Mouse (Mus musculus) large intestine, adult 2 months (tissue): ENCODE measurements around the gene H2afj. TPM values are rescaled to one million over a fixed set of nuclear protein-coding genes. Genes with fewer than 3 reads are reported as not detected.
"Not testable (repeated sequence)": the region's sequence is repeated elsewhere in the genome, so short reads cannot be mapped to it uniquely, and the experiment has no call there.

Experiments
- DNase-seq: peaks from one replicate; pipeline ENCODE4 v3.0.0-alpha.2; 2012; ENCODE audit warnings: low read depth, low spot score
- WGBS: fragments of 180-500 bp; shearing (Covaris S2); methylation state at CpG from one replicate; pipeline ENCODE4 v1.1.7; 2018; 5-methylcytosine and 5-hydroxymethylcytosine counted together
- polyA plus RNA-seq: library from polyadenylated mRNA; depleted of rRNA; stranded (reverse); fragments of >200 nt; gene quantifications from 2 replicates; pipeline ENCODE4 v1.2.3, GENCODE M21; 2012; rRNA removed

Gene H2afj
- polyA plus RNA-seq = 221 and 301 TPM in 2 replicates

GRCm38 (mm10) chr6:136808014-136808417, at the start of gene H2afj:
H2afj (plus strand) TSS chr6:136808244.
- WGBS = under 1% methylated on average over 34 of the region's 34 CpGs
- DNase-seq = no peak

- DNase-seq = no peak
- WGBS = 5% methylated on average over 1 of the region's 1 CpGs
These were observed 44.1 kb upstream of the H2afj start for GRCm38 (mm10) chr6:136763912-136764311.

- 85% methylated on average over 8 of the region's 8 CpGs for WGBS
These were observed 38.9 kb upstream of the H2afj start for GRCm38 (mm10) chr6:136769143-136769542.

GRCm38 (mm10) chr6:136769859-136770258, 38.2 kb upstream of the H2afj start:
- WGBS = 58% methylated on average over 7 of the region's 7 CpGs
- no peak for DNase-seq

More at GRCm38 (mm10) chr6:136769143-136769542, 38.9 kb upstream of the H2afj start:
- no peak for DNase-seq

- 30% methylated on average over 1 of the region's 1 CpGs for WGBS
- DNase-seq = no peak
These were observed 31.7 kb upstream of the H2afj start for GRCm38 (mm10) chr6:136776392-136776791.

- DNase-seq = peak; percentile 89
- 30% methylated on average over 20 of the region's 20 CpGs for WGBS
These were observed 26.6 kb upstream of the H2afj start, which contains the start of gene Gucy2c for GRCm38 (mm10) chr6:136781377-136781986. Gucy2c (minus strand) TSS chr6:136781765.

- 33% methylated on average over 12 of the region's 12 CpGs for WGBS
- DNase-seq = no peak
These were observed 25.9 kb upstream of the H2afj start for GRCm38 (mm10) chr6:136782146-136782545.

DNA sequence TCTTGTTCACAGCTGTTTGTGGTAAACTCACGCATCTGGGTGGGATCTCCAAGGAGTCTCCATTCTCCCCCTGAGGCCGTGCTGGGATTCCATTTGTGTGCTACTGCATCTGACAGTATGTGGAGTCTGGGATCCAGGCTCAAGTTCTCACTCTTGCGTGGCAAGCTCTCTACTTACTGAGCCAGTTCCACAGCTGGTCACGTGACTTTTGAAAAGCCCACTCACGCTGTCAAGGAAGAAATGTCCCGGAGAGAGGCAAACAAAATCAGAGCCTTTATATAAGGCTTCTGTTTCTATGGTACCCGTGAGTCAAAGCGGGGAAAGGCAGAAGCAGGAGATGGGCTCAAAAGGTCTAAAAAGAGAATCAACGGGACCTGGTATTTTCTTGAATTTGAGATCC, 25.3 kb upstream of the H2afj start:
- WGBS = 40% methylated on average over 9 of the region's 9 CpGs
- no peak for DNase-seq

DNA sequence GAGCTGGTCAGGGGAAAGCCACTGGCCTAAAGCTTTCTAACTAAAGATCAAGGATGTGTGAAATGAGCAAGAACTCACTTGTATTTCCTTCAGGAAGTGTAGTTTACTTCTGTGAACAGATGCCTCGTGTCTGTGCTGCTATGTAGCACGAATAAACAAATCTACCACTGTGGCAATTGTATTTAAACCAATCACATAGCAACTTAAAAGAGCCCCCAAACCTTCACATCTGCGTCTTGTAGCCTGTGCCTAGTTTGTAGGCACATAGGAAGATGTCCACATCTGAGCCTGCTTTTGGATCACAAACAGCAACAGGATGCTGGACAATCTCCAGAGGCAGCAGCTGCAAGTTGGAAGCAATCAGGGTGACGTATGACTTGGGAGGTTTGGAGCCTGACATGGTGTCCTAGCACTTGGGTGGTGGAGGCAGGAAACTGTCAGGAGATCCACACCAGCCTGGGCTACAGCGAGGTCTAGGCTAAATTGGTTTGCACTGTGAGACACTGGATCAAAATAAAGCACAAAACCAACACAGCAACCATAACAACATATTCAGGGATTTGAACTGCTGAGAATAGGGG, 18.6 kb upstream of the H2afj start:
- 53% methylated on average over 5 of the region's 5 CpGs for WGBS
- no peak for DNase-seq

DNA sequence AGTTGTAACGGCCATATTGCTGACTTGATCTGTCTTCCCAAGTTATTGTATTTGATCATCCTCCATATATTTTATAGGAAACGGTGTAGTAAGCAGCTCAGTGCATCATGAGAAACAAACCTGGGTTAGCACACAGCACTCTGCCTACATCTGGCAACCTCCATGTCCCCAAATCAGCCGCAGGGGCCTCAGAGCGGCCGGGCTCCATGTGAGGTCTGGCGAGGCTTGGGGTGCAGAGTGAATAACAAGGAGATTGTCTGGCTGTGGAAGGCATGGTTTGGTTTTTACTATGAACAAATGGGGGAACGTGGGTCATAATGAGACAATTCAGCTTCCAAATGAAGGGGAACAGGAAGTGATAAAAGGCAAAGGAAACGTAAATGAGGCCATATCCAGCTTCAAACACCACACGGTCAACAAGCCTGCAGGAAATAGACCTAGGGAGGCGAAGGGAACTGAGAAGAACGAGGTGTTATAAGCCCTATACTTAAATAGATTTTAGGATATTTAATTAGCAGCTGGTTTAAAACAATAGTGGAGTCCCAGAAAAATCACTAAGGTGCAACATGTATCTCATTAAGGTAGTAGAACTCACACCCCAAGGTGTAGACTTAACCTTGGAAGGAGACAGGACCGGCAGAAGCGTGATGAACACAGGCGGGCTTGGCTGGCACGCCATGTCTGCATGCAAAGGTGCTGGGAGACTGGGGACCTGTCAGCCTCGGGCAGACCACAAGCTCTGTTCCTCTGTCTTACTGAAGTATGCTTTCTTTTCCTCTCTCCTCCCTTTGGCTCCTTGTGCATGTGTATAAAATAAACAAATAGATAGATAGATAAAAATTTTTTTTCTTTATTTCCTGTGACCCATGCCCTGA, 14.9 kb upstream of the H2afj start:
- no peak for DNase-seq
- WGBS = 29% methylated on average over 16 of the region's 16 CpGs

DNA sequence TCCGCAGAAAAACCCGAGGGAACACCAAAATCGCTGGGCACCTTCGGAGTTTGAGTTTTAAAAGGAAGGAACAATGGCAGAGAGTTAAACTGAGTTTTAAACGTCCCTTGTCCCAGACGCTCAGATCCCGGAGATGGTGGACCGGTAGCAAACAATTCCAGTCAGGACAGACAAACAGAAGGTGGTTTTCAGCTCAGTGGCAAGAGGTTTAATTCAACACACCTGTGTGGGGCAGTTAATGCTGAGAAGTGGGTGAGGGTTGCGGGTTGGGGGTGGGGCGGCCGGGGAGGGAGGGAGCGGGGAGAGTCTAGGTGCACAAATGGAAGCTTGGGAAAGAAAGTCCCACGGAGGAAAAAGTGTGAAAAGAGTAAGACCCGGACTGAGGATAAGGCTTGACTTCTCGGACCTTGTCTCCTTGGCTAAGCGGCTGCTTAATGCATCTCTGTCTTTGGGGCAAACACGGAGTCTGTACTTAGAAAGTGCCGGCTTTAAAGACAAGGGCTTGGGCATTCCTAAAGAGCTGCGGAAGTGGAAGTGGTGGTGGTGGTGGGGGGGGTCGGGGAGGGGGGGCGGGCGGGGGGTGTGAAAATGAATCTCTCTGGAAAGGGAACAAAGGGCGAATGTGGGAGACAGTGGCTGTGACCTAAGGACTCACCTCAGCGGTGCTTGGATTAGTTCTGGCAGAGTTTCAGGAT, 14.1 kb upstream of the H2afj start:
- WGBS = 2% methylated on average over 23 of the region's 24 CpGs
- no peak for DNase-seq

- 68% methylated on average over 1 of the region's 1 CpGs for WGBS
- DNase-seq = no peak
These were observed 12.9 kb upstream of the H2afj start for GRCm38 (mm10) chr6:136795110-136795509.

GRCm38 (mm10) chr6:136795850-136796249, 12.2 kb upstream of the H2afj start:
- 65% methylated on average over 6 of the region's 6 CpGs for WGBS
- DNase-seq = no peak

DNA sequence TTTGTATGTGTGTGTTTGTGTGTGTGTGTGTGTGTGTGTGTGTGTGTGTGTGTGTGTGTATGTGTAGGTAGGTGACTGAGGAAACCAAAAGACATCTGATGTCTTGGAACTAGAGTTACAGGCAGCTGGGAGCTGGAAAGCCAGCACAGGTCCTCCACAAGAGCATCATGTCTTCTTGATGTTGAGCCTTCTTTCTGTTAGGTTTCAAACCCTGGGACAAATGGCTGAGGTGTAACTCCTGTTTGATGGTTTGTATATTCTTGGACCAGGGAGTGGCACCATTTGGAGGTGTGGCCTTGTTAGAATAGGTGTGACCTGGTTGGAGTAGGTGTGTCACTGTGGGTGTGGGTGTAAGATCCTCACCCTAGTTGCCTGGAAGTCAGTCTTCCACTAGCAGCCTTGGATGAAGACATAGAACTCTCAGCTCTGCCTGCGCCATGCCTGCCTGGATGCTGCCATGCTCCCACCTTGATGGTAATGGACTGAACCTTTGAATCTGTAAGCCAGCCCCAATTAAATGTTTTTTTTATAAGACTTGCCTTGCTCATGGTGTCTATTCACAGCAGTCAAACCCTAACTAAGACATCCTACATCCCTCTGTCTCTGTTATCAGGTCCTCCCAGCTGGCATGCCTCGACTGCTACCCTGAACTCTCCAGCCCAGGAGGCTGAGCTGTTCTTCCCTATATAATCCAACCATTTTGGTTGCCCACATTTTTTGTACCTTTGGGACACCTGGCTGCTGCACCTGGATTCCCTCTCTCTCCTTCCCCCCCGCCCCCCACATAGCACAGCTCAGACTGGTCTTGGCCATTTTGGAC, 10.0 kb upstream of the H2afj start:
- DNase-seq = not testable (repeated sequence)
- WGBS = 84% methylated on average over 3 of the region's 3 CpGs

GRCm38 (mm10) chr6:136800710-136801109, 7.3 kb upstream of the H2afj start:
- 92% methylated on average over 8 of the region's 8 CpGs for WGBS

GRCm38 (mm10) chr6:136801274-136801673, 6.8 kb upstream of the H2afj start:
- 82% methylated on average over 6 of the region's 6 CpGs for WGBS
- DNase-seq = no peak

More at GRCm38 (mm10) chr6:136800710-136801109, 7.3 kb upstream of the H2afj start:
- no peak for DNase-seq

- 9% methylated on average over 12 of the region's 12 CpGs for WGBS
These were observed 4.8 kb upstream of the H2afj start for GRCm38 (mm10) chr6:136803093-136803738.

DNA sequence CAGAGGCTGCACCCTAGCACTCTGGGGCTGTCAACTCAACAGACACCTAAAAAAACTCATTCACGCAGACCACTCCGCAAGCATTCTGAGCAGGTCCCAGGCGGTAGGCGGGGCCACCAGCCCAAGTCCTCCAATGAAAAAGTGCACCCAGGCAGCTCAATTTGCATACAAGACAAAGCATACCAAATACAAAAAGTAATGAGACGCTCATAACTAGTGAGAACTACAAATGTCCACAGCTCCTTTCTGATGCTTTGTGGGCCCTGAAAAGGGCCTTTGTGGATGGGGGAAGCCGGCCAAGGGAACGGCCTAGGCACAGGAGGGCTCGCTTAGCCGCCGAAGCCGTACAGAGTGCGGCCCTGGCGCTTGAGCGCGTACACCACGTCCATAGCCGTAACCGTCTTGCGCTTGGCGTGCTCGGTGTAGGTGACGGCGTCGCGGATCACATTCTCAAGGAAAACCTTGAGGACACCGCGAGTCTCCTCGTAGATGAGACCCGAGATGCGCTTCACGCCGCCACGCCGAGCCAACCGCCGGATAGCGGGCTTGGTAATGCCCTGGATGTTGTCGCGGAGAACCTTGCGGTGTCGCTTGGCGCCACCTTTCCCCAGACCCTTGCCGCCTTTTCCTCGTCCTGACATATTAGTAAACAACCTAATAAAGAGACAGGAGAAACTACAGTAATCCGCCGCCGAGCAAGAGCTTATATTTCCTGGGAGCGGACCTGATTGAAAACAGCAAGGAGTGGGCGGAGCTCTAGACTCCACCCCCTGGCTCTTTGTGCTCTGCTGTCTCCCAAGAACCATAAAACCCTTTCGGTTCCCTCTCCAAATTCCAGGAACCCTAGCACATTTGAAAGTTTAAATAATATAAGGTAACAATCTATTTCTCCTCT, 4.1 kb upstream of the H2afj start, which contains the start of gene Hist4h4:
Gene Hist4h4 (minus strand): TSS at position 677 of the 895 bp plus-strand sequence.
- WGBS = 2% methylated on average over 50 of the region's 50 CpGs
- DNase-seq = no peak

More at GRCm38 (mm10) chr6:136803093-136803738, 4.8 kb upstream of the H2afj start:
- DNase-seq = no peak
